Mouse (Mus musculus) liver, embryonic 14.5 days (tissue): ENCODE results near the gene Samd14. TPM values are rescaled to one million over a fixed set of nuclear protein-coding genes. Genes with fewer than 3 reads are reported as not detected.

Experiments
- ATAC-seq: fragments of 200-750 bp; cut with Nextera tagmentation; 2 replicates; pipeline ENCODE4 v1.8.0; 2017; ENCODE audit warnings: moderate number of reproducible peaks, mild to moderate bottlenecking, moderate library complexity; ENCODE audit not compliant: insufficient read depth
- DNase-seq, 3 experiments: peaks; one replicate each; pipeline ENCODE4 v3.0.0-alpha.2; 2012 to 2013; ENCODE audit warnings: low read depth in 3 of 3, low spot score in 3 of 3
- H3K27ac ChIP-seq: fragments of 300-500 bp; sonication (generic); 2 replicates; pipeline ENCODE4 v1.5.1; 2014; ENCODE audit warnings: moderate library complexity, mild to moderate bottlenecking, control low read depth, inconsistent platforms
- H3K27me3 ChIP-seq: fragments of 300-500 bp; sonication (generic); 2 replicates; pipeline ENCODE4 v1.6.1; 2014; ENCODE audit warnings: mild to moderate bottlenecking, low read length, moderate library complexity; ENCODE audit not compliant: control insufficient read depth, insufficient read depth
- H3K36me3 ChIP-seq: fragments of 300-500 bp; sonication (generic); replicated peaks from 2 replicates; pipeline ENCODE4 v1.6.1; 2014; ENCODE audit warnings: low read depth; ENCODE audit not compliant: control insufficient read depth, insufficient read depth
- H3K4me1 ChIP-seq, 2 experiments: fragments of 200-500 bp in 1 of 2; fragments of 300-500 bp in 1 of 2; sonication (generic) in 1 of 2; replicated peaks; 2 replicates each; pipeline ENCODE4 v1.6.1; 2012 to 2014; ENCODE audit warnings: antibody characterized with exemption in 1 of 2, inconsistent platforms in 1 of 2, low read length in 1 of 2; ENCODE audit not compliant: control insufficient read depth in 2 of 2, insufficient read depth in 2 of 2
- H3K4me2 ChIP-seq: fragments of 300-500 bp; sonication (generic); 2 replicates; pipeline ENCODE4 v1.6.1; 2014; ENCODE audit warnings: low read depth, mild to moderate bottlenecking, control low read depth, moderate library complexity
- H3K4me3 ChIP-seq, 2 experiments: fragments of 200-500 bp in 1 of 2; fragments of 300-500 bp in 1 of 2; sonication (generic) in 1 of 2; 2 replicates each; pipeline ENCODE4 v1.5.1; 2012 to 2014; ENCODE audit warnings: low read depth in 2 of 2, low read length in 2 of 2, mild to moderate bottlenecking in 2 of 2, control low read depth in 1 of 2, inconsistent platforms in 1 of 2, moderate library complexity in 1 of 2; ENCODE audit not compliant: insufficient read depth in 1 of 2
- H3K9ac ChIP-seq: fragments of 300-500 bp; sonication (generic); replicated peaks from 2 replicates; pipeline ENCODE4 v1.6.1; 2014; ENCODE audit warnings: mild to moderate bottlenecking, control low read depth, moderate library complexity
- H3K9me3 ChIP-seq: fragments of 300-500 bp; sonication (generic); 2 replicates; pipeline ENCODE4 v1.6.1; 2016; ENCODE audit warnings: low read length, mixed read lengths; ENCODE audit not compliant: control insufficient read depth
- CTCF ChIP-seq: IDR thresholded peaks from 2 replicates; pipeline ENCODE4 v1.5.1; 2016; ENCODE audit warnings: antibody characterized with exemption, low read depth, control low read depth
- EP300 ChIP-seq: IDR thresholded peaks from 2 replicates; pipeline ENCODE4 v1.6.1; 2016; ENCODE audit warnings: antibody characterized with exemption, low read depth
- WGBS: fragments of 180-500 bp; shearing (Covaris S2); extraction: QIAGEN DNeasy Blood & Tissue Kit; methylation state at CpG from one replicate; pipeline ENCODE4 v1.1.7; 2014; ENCODE audit not compliant: insufficient replicate concordance; 5-methylcytosine and 5-hydroxymethylcytosine counted together
- polyA plus RNA-seq, 2 experiments: library from polyadenylated mRNA; depleted of rRNA in 1 of 2; stranded (reverse) in 1 of 2; unstranded in 1 of 2; fragments of >200 nt; fragmentation: Nextera tagmentation in 1 of 2; extraction: Ambion mirVana in 1 of 2; gene quantifications; 2 replicates each; pipeline versions ENCODE4 v1.2.1 to v1.2.3; 2012 to 2014

Gene Samd14
- polyA plus RNA-seq, 2 experiments, result 24.7 to 33.1 TPM

GRCm38 (mm10) chr11:94996101-94996500, 13.6 kb upstream of the Samd14 start:
- DNase-seq (no peak), ATAC-seq (no peak)
- no peak for TF ChIP-seq EP300
- TF ChIP-seq CTCF, result no peak
- Histone ChIP-seq H3K9me3 (no peaks in the 10 kb centered on the region), H3K4me3 (peak overlapping the region in 1 of 2 experiments; percentile 96; a peak in 1 of 4 replicates), H3K27ac (peak overlapping the region; percentile 80), H3K36me3 (peaks cover 21% of the 10 kb centered on the region), H3K4me2 (peak overlapping the region; percentile 82), H3K9ac (peak overlapping the region; percentile 96), H3K27me3 (no peaks in the 10 kb centered on the region), H3K4me1 (peaks cover 53 to 71% of the 10 kb centered on the region in 2 experiments)
- WGBS, result 77% methylated on average over 8 of the region's 8 CpGs

- H3K9me3 ChIP-seq, result no peaks in the 10 kb centered on the region
- H3K36me3 ChIP-seq, result peaks cover 28% of the 10 kb centered on the region
- ATAC-seq (no peak), DNase-seq (no peak)
- WGBS, result 54% methylated on average over 6 of the region's 6 CpGs
- no peaks in the 10 kb centered on the region for H3K27me3 ChIP-seq
- H3K4me2 ChIP-seq, result peak overlapping the region; percentile 71
- H3K4me1 ChIP-seq, result peaks cover 53 to 72% of the 10 kb centered on the region in 2 experiments
- no peak overlapping the region; a peak in 1 of 4 replicates for H3K4me3 ChIP-seq
- H3K27ac ChIP-seq, result peak overlapping the region; percentile 80
- peak overlapping the region; percentile 66 for H3K9ac ChIP-seq
- TF ChIP-seq EP300 (no peak), CTCF (no peak)
Measured at GRCm38 (mm10) chr11:94996984-94997383, 12.7 kb upstream of the Samd14 start.

DNA sequence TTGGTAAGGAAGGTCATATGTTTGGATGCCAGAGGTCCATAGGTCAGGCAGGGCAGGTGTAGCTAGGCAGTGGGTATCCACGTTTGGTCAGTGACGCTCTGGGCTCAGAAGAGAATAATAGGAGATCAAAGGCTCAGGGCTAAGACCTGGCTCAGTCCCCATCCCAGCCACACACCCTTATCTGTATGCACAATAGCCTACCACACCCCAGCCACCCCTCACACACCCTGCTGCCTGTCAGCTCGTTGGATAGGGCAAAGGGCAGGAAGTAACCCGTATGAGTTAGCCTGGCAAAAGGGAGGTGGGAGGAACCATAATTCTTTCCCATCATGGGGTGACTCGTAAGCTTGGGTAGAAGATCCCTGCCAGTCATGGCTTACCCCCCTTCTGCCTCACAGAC, 12.1 kb upstream of the Samd14 start:
- H3K27me3 ChIP-seq, result no peaks in the 10 kb centered on the region
- DNase-seq, result peak; percentile 79 to 82 (median 81)
- H3K36me3 ChIP-seq, result peaks cover 34% of the 10 kb centered on the region
- H3K9me3 ChIP-seq, result no peaks in the 10 kb centered on the region
- H3K9ac ChIP-seq, result peak overlapping the region; percentile 66
- 9% methylated on average over 5 of the region's 5 CpGs for WGBS
- H3K4me3 ChIP-seq, result peak overlapping the region; percentile 29 to 47
- H3K27ac ChIP-seq, result peak overlapping the region; percentile 80
- H3K4me2 ChIP-seq, result peak overlapping the region; percentile 71
- TF ChIP-seq EP300, result peak; percentile 70
- no peak for TF ChIP-seq CTCF
- H3K4me1 ChIP-seq, result peaks cover 53 to 72% of the 10 kb centered on the region in 2 experiments
- peak; percentile 92 for ATAC-seq

DNA sequence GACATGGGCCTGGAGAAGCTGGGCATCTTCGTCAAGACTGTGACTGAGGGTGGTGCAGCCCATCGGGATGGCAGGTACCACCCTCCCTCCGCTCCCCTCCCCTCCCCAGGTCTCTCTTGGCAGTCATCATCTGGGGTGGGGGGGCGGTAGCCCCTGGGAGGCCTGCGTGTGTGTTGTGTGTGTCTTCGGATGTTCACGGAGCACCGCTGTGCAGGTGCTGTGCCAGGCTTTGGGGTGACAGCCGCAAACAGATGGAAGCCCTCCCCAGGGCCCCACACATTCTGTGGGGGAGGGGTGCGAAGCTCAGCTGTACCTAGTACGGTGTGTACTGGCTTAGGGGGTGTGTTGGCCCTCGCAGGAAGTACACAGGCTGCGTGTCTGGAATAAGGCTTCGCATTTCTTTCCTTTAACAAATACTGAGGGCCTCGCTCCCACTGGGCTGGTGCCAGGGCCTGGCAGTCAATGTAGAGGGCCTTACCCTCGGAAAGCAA, 11.6 kb upstream of the Samd14 start:
- Histone ChIP-seq H3K4me3 (peak overlapping the region; percentile 29 to 47), H3K27me3 (no peaks in the 10 kb centered on the region), H3K9ac (peak overlapping the region; percentile 66), H3K36me3 (peaks cover 39% of the 10 kb centered on the region), H3K4me1 (peaks cover 53 to 71% of the 10 kb centered on the region in 2 experiments), H3K4me2 (peak overlapping the region; percentile 71), H3K27ac (peak overlapping the region; percentile 57), H3K9me3 (no peaks in the 10 kb centered on the region)
- peak; percentile 46 for ATAC-seq
- WGBS, result 41% methylated on average over 15 of the region's 16 CpGs
- TF ChIP-seq CTCF, result no peak
- TF ChIP-seq EP300, result no peak
- DNase-seq, result no peak

- Histone ChIP-seq H3K4me3 (no peak overlapping the region), H3K9ac (no peak overlapping the region), H3K9me3 (no peaks in the 10 kb centered on the region), H3K4me2 (peak overlapping the region; percentile 71), H3K4me1 (peaks cover 37 to 57% of the 10 kb centered on the region in 2 experiments), H3K27me3 (no peaks in the 10 kb centered on the region), H3K36me3 (peaks cover 36% of the 10 kb centered on the region), H3K27ac (peak overlapping the region; percentile 7)
- DNase-seq, result no peak
- 51% methylated on average over 8 of the region's 8 CpGs for WGBS
- ATAC-seq, result no peak
- TF ChIP-seq EP300 (no peak), CTCF (no peak)
Measured at GRCm38 (mm10) chr11:95000128-95000527, 9.6 kb upstream of the Samd14 start.
